Mouse (Mus musculus) myocyte (in vitro differentiated cells): ENCODE results near the gene Cactin.

Source experiments
- MYOD1 ChIP-seq, 3 experiments: IDR thresholded peaks; one replicate each; pipeline ENCODE4 v1.6.1; 2011; ENCODE audit warnings: control low read depth in 2 of 3, low read depth in 2 of 3, mild to moderate bottlenecking in 2 of 3, moderate library complexity in 1 of 3; ENCODE audit not compliant: insufficient read length in 2 of 3, control insufficient read depth in 1 of 3
- MYOG ChIP-seq, 3 experiments: IDR thresholded peaks; one replicate each; pipeline ENCODE4 v1.6.1; 2011; ENCODE audit warnings: control low read depth in 2 of 3, low read depth in 2 of 3, mild to moderate bottlenecking in 2 of 3; ENCODE audit not compliant: insufficient read length in 2 of 3, control insufficient read depth in 1 of 3, insufficient read depth in 1 of 3
- POLR2A ChIP-seq: IDR thresholded peaks from one replicate; pipeline ENCODE4 v1.6.1; 2011; ENCODE audit warnings: low read depth, mild to moderate bottlenecking, control low read depth, moderate library complexity; ENCODE audit not compliant: insufficient read length
- USF1 ChIP-seq: IDR thresholded peaks from one replicate; pipeline ENCODE4 v1.6.1; 2011; ENCODE audit warnings: low read depth, mild to moderate bottlenecking, control low read depth, moderate library complexity

- no peak for TF ChIP-seq USF1
- TF ChIP-seq POLR2A: no peak
- peak in 1 of 3 experiments; percentile 58 for TF ChIP-seq MYOD1 (IDR thresholded peaks at IDR 0.05; ENCODE audit: control insufficient read depth in 1 of 3, insufficient read length in 2 of 3, low read depth in 2 of 3)
- TF ChIP-seq MYOG (IDR thresholded peaks at IDR 0.05; ENCODE audit: control insufficient read depth in 1 of 3, insufficient read depth in 1 of 3, insufficient read length in 2 of 3, low read depth in 2 of 3): peak in 1 of 3 experiments; percentile 53
Observed at GRCm38 (mm10) chr10:81285694-81286450, 35.0 kb upstream of the Cactin start.
